Mouse (Mus musculus) liver, postnatal 0 days (tissue): ENCODE results near the gene Tas1r2. TPM values are rescaled to one million over a fixed set of nuclear protein-coding genes. Genes with fewer than 3 reads are reported as not detected.

ENCODE experiments used
- ATAC-seq: fragments of 200-750 bp; cut with Nextera tagmentation; 2 replicates; pipeline ENCODE4 v1.8.0; 2017; ENCODE audit warnings: mild to moderate bottlenecking, moderate library complexity
- DNase-seq: peaks from one replicate; pipeline ENCODE4 v3.0.0-alpha.2; 2016
- H3K27ac ChIP-seq: fragments of 300-500 bp; sonication (generic); 2 replicates; pipeline ENCODE4 v1.5.1; 2014; ENCODE audit warnings: antibody characterized with exemption, moderate library complexity, mild to moderate bottlenecking, low read depth
- H3K27me3 ChIP-seq: fragments of 300-500 bp; sonication (generic); 2 replicates; pipeline ENCODE4 v1.6.1; 2014; ENCODE audit warnings: low read length, control low read depth, mixed read lengths; ENCODE audit not compliant: insufficient read depth
- H3K36me3 ChIP-seq: fragments of 300-500 bp; sonication (generic); replicated peaks from 2 replicates; pipeline ENCODE4 v1.6.1; 2014; ENCODE audit warnings: mild to moderate bottlenecking, control low read depth, low read length, moderate library complexity, mixed read lengths; ENCODE audit not compliant: insufficient read depth
- H3K4me1 ChIP-seq: fragments of 300-500 bp; sonication (generic); 2 replicates; pipeline ENCODE4 v1.6.1; 2014; ENCODE audit warnings: antibody characterized with exemption, mild to moderate bottlenecking, control low read depth; ENCODE audit not compliant: insufficient read depth
- H3K4me2 ChIP-seq: fragments of 300-500 bp; sonication (generic); 2 replicates; pipeline ENCODE4 v1.6.1; 2014; ENCODE audit warnings: low read depth, mild to moderate bottlenecking, low read length, moderate library complexity, mixed read lengths
- H3K4me3 ChIP-seq: fragments of 300-500 bp; sonication (generic); 2 replicates; pipeline ENCODE4 v1.5.1; 2014; ENCODE audit warnings: low read depth, low read length
- H3K9ac ChIP-seq: fragments of 300-500 bp; sonication (generic); replicated peaks from 2 replicates; pipeline ENCODE4 v1.6.1; 2014; ENCODE audit warnings: mild to moderate bottlenecking, moderate library complexity
- H3K9me3 ChIP-seq: fragments of 300-500 bp; sonication (generic); 2 replicates; pipeline ENCODE4 v1.6.1; 2016; ENCODE audit warnings: mild to moderate bottlenecking, control low read depth, low read length, mixed read lengths
- CTCF ChIP-seq: sonication (generic); IDR thresholded peaks from 2 replicates; pipeline ENCODE4 v1.5.1; 2016; ENCODE audit warnings: antibody characterized with exemption, low read depth
- EP300 ChIP-seq: IDR thresholded peaks from 2 replicates; pipeline ENCODE4 v1.6.1; 2016; ENCODE audit warnings: antibody characterized with exemption, low read depth, mild to moderate bottlenecking
- WGBS: fragments of 180-500 bp; shearing (Covaris S2); extraction: QIAGEN DNeasy Blood & Tissue Kit; methylation state at CpG from one replicate; pipeline ENCODE4 v1.1.7; 2014; ENCODE audit not compliant: insufficient replicate concordance; 5-methylcytosine and 5-hydroxymethylcytosine counted together
- microRNA-seq: library from miRNA; unstranded; fragments of <30 nt; microRNA quantifications from one replicate; pipeline ENCODE4, GENCODE M21; 2016
- polyA plus RNA-seq: library from polyadenylated mRNA; unstranded; fragments of >200 nt; fragmentation: Nextera tagmentation; extraction: Ambion mirVana; gene quantifications from 2 replicates; pipeline ENCODE4 v1.2.1, GENCODE M21; 2015

Gene Tas1r2
- polyA plus RNA-seq, 1 experiment from 2014 or later = not detected

DNA sequence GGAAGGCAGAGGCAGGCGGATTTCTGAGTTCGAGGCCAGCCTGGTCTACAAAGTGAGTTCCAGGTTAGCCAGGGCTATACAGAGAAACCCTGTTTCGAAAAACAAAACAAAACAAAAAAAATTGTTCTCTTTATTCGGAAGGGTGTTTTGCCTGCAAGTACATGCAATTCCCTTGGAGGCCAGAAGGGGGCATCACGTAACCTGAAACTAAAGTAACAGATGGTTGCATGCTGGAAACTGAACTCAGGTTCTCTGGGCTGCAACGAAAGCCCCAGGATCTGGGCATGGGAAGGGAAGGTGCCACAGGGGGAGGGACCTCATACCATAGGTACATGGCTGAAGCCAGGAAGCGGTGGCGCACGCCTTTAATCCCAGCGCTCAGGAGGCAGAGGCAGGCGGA lies 50.1 kb downstream of the Tas1r2 start:
- H3K36me3 ChIP-seq = no peaks in the 10 kb centered on the region
- H3K27ac ChIP-seq = no peak overlapping the region
- WGBS = 65% methylated on average over 11 of the region's 11 CpGs
- no peak overlapping the region for H3K4me3 ChIP-seq
- no peaks in the 10 kb centered on the region for H3K4me1 ChIP-seq
- H3K9ac ChIP-seq = no peak overlapping the region
- TF ChIP-seq CTCF (peak; percentile 54), EP300 (no peak)
- no peak for ATAC-seq
- no peak overlapping the region for H3K4me2 ChIP-seq
- no peaks in the 10 kb centered on the region for H3K9me3 ChIP-seq
- no peaks in the 10 kb centered on the region for H3K27me3 ChIP-seq
- no peak for DNase-seq

- Histone ChIP-seq H3K9ac (no peak overlapping the region), H3K27me3 (no peaks in the 10 kb centered on the region), H3K36me3 (no peaks in the 10 kb centered on the region), H3K4me1 (no peaks in the 10 kb centered on the region), H3K27ac (no peak overlapping the region), H3K4me3 (no peak overlapping the region), H3K4me2 (no peak overlapping the region), H3K9me3 (no peaks in the 10 kb centered on the region)
- no peak for ATAC-seq
- DNase-seq = no peak
- 72% methylated on average over 5 of the region's 5 CpGs for WGBS
- TF ChIP-seq EP300 (no peak), CTCF (no peak)
Measured at GRCm38 (mm10) chr4:139705986-139706385, 52.6 kb downstream of the Tas1r2 start.

DNA sequence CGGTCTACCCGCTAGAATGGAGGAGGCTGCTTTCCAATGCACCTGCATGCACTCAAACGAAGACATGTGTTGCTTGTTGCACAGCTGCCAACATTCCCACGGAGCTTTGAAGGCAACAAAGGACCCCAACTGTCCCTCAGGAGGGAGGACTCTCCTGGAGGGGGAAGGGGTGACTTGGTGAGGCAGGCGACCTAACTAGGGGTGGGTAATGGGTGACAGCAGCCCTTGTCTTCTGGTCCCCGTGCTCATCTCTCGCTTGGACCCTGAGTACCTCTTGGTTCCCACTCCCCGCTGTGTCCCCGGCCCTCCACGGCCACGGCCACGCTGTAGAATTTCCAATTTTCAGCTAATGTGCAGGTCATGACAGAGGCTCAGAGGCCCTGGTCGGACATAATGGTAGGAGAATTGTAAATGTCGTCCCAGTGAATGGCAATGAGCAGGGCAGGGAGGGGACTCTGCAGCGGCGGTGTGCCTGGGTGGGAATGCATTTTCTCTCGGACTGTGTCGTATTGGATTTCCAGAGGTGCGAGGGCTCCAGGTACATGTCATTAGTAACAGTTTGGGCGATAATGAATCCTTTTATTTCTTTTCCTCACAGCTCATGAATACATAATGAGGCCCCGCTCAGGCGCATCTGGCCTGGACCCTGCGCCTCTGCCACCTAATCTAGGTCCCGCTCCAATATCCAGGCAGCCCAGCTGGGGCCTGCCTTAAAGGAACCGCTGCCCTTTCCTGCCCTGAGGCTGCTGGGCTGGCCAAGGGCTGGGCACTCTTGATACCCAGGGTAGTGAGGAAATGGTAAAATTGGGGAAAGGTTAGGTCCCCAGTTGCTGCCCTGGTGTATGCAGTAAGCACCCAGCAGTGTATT lies 57.4 kb downstream of the Tas1r2 start:
- Histone ChIP-seq H3K27me3 (no peaks in the 10 kb centered on the region), H3K36me3 (no peaks in the 10 kb centered on the region)

GRCm38 (mm10) chr4:139715241-139715932 lies 62.0 kb downstream of the Tas1r2 start:
- no peak for DNase-seq
- no peaks in the 10 kb centered on the region for H3K27me3 ChIP-seq
- ATAC-seq = no peak
- TF ChIP-seq CTCF (no peak), EP300 (no peak)
- no peaks in the 10 kb centered on the region for H3K4me1 ChIP-seq
- no peaks in the 10 kb centered on the region for H3K36me3 ChIP-seq
- no peak overlapping the region for H3K27ac ChIP-seq
- no peaks in the 10 kb centered on the region for H3K9me3 ChIP-seq
- H3K4me2 ChIP-seq = no peak overlapping the region
- no peak overlapping the region for H3K9ac ChIP-seq
- no peak overlapping the region for H3K4me3 ChIP-seq
- 41% methylated on average over 13 of the region's 13 CpGs for WGBS

More for the DNA sequence above, 57.4 kb downstream of the Tas1r2 start:
- no peak overlapping the region for H3K9ac ChIP-seq
- H3K9me3 ChIP-seq = no peaks in the 10 kb centered on the region
- H3K4me1 ChIP-seq = no peaks in the 10 kb centered on the region
- no peak overlapping the region for H3K27ac ChIP-seq
- 56% methylated on average over 25 of the region's 25 CpGs for WGBS
- TF ChIP-seq EP300 (no peak), CTCF (no peak)
- no peak overlapping the region for H3K4me3 ChIP-seq
- ATAC-seq (no peak), DNase-seq (no peak)
- no peak overlapping the region for H3K4me2 ChIP-seq

DNA sequence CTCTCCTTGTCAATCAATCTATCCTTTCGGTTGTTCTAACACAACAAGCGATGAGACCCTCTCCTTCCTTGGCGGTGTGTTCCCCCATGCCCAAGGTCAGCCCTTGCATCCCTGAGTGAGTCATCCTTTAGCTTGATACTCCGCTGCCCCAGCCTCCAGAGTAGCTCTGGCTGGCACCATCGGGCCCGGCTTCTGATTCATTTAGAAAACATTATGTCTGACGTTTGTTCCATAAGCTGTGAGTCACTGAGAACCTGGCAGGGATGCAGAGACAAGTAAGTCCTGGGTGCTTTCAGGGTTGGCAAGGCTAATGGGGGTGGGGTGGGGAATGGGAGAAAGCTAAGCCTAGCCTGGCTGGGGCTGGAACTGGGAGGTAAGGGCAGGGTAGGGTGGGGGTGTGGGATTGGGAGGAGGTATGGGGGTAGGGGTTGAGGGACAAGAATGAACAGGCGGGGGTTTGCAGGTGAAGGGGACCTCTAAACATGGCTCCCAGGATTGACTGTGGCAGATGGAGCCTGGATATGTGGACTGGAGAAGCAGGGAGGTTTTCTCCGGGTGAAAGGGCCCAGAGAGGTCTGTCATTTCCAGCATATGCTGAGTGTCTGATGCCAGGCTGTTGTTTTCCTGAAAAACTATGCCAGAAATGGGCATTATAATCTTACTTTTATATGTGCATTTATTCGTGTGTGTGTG lies 63.3 kb downstream of the Tas1r2 start:
- WGBS = 73% methylated on average over 10 of the region's 10 CpGs
- Histone ChIP-seq H3K4me2 (no peak overlapping the region), H3K36me3 (no peaks in the 10 kb centered on the region), H3K4me1 (no peaks in the 10 kb centered on the region), H3K4me3 (no peak overlapping the region), H3K9me3 (no peaks in the 10 kb centered on the region), H3K9ac (no peak overlapping the region), H3K27me3 (no peaks in the 10 kb centered on the region), H3K27ac (no peak overlapping the region)
- DNase-seq = no peak
- ATAC-seq = no peak
- TF ChIP-seq EP300 = no peak
- no peak for TF ChIP-seq CTCF

DNA sequence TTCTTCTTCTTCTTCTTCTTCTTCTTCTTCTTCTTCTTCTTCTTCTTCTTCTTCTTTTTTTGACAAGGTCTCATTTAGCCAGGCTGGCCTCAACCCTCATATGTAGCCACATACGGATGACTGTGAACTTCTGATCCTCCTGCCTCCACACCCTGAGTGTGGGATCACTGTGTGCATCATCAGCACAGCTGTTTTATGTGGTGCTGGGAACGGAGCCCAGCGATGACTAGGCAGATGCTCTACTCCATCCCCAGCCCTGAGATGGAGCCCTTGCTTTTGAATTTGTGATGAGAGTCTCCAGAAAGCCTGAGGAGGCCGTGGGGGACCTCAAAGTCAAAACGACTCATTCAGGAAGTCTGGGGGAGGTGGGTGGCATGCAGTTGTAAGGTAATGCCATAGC lies 65.6 kb downstream of the Tas1r2 start:
- Histone ChIP-seq H3K4me2 (no peak overlapping the region), H3K9me3 (no peaks in the 10 kb centered on the region), H3K36me3 (no peaks in the 10 kb centered on the region), H3K27ac (no peak overlapping the region), H3K27me3 (no peaks in the 10 kb centered on the region), H3K4me1 (no peaks in the 10 kb centered on the region), H3K4me3 (no peak overlapping the region), H3K9ac (no peak overlapping the region)
- TF ChIP-seq EP300 (no peak), CTCF (no peak)
- no peak for ATAC-seq
- WGBS = 63% methylated on average over 5 of the region's 5 CpGs
- no peak for DNase-seq

Small RNAs within 50 kb of the gene (microRNA-seq; reads per million reads assigned to microRNA genes)
- 1.6 reads per million for gene Mir7020

Other genes starting within 250 kb of the Tas1r2 start
- 1.2 and 2.0 TPM in 2 replicates for gene Iffo2, start 123.0 kb upstream of the Tas1r2 start, polyA plus RNA-seq
- 0.04 TPM in 1 of 2 replicates, not detected in the other for gene Gm21969, start 50.4 kb upstream of the Tas1r2 start, polyA plus RNA-seq
- 81.2 and 86.3 TPM in 2 replicates for gene Aldh4a1, start 30.7 kb upstream of the Tas1r2 start, polyA plus RNA-seq
- gene Pax7, start 180.0 kb downstream of the Tas1r2 start, polyA plus RNA-seq = not detected in 2 replicates